Mouse (Mus musculus): ENCODE measurements around the gene Iqca.

The Iqca gene

DNA sequence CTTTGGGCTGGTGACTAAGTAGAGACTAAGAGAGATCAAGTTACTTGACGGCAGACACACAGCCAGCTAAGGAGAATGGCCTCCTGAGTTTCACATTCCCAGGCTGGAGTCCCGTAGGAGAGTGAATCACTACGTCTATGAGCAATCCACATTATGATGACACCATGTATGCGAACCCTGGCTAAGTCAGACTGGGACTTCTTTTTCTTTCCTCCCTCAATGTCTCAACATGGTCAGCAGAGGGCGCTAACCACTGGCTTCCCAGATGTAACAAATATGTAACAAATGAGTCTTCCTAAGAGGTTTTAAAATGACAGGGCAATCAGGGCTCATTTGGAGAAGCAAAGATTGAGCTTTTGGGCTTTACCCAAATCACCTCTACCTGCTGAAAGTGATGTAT, 101.9 kb downstream of the Iqca start:
- peak; percentile 35 for DNase-seq

DNA sequence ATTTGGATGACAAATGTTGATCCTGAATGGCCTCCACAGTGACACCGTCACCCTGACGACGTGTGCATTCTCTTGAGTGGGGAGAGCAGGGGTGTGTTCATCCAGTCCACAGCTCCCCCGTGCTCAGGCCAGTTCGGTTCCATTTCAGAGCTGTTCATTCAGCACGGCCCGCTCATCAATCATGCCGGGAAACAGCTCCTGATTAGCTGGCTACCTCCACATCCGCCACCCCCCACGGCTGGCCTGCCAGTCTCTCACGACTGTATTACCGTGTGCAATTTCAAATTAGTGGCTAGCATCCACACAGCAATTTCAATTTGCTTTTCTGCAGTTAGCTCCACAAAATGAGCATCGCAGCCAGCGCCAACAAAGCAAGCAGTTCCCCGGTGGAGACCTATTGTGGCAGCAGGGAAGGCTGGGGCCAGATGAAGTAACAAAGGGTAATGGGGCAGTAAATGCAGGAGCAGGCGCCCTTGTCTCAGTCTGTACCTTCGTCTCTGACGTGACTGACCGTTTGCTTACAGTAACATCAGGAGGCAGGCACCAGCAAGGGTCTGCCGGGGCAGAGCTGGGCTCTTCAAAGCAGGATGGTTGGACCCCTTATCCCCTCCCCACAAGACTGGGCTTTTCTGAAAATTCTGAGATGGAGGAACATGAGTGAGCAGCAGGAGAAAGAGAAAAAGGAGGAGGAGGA, 103.0 kb downstream of the Iqca start:
- no peak for DNase-seq

DNA sequence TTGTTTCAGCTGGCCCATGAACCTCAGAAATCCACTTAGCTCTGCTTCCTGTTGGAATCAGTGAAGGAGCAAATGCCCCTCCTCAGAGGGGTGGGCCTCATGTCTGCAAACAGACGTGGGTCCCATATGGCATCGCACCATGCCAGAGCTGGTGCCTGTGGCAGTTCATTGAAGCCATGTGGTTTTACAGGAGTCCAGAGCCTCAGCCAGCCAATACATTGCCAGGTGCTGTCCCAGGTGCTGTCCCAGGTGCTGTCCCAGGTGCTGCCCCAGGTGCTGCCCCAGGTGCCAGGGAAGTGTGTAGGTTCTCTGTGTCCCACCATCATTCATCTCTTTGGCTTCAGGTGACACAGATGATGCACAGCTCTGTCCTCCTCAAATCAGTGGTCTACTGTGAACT, 124.9 kb downstream of the Iqca start:
- DNase-seq: no peak

DNA sequence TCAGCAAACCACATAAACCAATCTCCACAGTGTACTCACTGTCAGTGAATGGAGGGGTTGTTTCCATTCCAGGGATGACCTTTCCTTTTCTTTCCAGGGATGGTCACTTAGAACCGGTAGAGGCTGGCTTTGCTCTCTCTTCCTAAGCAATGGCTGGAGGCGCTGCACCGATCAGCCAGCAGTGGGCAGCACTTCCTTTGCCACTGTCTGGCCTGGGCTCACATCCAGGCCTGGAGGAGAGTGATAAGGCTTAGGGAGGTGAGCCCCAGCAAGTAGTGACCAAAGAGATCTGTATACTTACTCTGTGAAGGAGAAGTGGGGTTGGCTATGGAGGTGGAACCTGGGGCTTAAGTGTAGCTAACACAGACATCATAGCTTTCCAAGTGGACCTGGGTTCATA, 126.3 kb downstream of the Iqca start:
- DNase-seq: no peak

DNA sequence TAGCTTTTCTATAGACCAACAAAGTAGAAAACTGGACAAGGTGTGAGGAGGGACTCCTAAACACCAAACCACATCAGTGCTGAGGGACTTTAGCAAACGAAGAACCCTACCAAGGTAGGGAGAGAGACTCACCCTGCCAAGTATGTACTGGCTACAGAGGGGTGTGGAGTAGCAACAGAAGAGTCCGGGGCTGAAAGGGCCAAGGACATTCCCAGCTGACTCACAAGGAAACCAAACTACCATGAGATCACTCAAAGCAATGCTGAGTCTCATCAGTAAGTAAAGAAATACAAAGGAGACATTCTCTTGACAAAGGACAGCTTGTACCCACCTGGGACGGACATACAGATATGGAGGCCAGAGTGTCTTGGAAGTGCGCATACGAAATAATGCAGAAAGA, 132.9 kb downstream of the Iqca start:
- DNase-seq: no peak

DNA sequence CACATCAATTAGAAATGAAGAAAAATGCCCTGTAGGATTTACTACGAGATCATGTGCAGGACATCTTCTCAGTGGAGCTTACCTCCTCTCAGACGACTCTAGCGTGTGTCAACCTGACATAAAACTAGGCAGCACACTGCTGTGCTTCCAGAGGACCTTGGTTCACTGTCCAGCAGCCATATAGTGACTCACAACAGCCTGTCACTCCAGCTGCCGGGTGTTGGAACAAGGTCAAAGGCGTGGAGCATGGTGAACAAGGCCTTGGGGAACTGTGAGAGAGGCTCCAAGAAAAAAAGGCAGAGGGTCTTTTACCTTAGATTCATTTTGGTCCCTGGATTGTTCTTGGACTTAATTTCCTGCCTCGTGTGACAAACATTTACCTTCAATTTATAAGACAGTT, 135.1 kb downstream of the Iqca start:
- no peak for DNase-seq

DNA sequence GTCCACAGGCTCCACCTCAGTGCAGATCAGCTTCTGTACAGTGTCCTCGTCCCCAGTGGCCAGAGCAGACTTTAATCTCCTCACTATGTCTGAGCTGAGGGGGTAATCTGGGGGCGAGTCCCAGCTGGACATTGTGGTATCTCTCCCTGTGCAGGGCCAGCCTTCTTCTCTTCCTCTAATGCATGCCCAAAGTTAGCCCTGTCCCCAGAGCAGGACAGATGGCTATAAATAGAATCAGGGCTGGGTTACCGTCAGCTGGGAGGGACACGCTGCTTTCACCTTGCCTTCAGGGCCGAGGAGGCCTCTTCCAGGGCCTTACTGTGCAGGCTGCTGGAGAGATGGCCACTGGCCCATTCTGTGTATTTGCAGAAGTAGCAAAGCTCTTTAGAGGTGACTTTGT, 138.8 kb downstream of the Iqca start, which contains the start of gene Asb18:
TSS of gene Asb18 (minus strand) at position 221 of the 400 bp plus-strand sequence.
- DNase-seq: no peak

DNA sequence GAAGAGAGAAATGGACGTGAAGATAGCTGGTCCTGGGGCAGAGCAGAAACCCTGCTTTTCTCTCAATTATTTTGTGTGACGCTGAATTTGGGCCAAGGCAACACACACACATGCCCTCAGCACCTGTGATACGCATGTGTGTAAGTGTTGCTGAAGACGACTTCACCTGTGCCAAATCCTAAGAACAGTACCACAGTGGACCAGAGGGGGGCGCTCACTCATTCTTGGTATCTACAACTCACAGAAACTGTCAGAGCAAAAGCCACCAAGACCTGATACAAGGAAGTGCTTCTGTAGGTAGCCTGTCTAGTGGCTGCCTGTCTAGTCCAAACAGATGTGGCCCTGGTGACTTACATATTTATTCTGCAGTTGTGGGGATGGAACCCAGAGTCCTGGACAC, 139.9 kb downstream of the Iqca start:
- no peak for DNase-seq

DNA sequence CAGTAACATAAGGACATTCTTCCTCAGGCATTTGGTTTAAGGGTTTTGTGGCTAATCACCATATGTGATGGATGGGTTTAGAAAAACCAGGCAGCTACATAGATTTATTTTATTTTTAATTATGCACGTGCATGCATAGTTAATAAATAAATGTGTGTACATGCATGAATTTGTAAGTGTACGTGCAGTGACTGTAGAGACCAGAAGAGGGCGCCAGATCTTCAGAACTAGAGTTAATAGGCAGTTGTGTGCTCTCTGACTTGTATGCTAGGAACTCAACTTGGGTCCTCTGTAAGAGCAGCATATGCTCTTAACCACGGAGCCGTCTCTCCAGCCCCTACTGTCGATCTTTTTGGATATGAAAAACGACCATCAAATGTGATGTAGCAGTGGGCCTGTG, 140.4 kb downstream of the Iqca start:
- no peak for DNase-seq

DNA sequence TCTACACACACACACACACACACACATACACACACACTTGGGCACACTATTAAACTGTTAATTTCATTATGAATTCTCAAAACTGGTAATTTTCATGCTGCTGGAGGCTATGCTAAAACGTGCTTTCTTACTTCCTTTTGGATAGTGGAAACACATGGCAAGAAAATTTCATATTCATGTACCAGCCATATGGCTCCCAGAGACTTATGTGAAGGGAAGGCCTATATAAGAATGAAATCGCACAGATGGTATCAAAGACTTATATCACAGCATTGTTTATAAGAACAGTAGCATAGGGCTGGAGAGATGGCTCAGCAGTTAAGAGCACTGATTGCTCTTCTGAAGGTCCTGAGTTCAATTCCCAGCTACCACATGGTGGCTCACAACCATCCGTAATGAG, 141.0 kb downstream of the Iqca start:
- DNase-seq: no peak

DNA sequence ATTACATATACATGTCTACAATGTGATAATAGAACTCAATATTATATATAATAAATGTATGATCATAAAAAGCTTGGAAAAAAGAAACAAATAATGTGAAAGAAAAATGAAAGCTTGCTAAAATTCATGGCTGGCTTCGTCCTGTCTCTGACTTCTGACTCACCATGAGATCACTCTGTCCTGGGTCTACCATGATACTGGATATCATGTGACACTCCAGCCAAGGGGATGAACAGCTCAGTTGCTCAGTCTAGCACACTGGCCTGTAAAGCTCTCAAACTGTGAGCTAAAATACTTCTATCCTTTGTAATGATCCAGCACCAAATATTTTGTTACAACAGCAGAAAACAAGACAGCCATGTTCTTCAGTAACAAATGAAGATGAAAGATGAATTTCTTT, 143.1 kb downstream of the Iqca start:
- no peak for DNase-seq

DNA sequence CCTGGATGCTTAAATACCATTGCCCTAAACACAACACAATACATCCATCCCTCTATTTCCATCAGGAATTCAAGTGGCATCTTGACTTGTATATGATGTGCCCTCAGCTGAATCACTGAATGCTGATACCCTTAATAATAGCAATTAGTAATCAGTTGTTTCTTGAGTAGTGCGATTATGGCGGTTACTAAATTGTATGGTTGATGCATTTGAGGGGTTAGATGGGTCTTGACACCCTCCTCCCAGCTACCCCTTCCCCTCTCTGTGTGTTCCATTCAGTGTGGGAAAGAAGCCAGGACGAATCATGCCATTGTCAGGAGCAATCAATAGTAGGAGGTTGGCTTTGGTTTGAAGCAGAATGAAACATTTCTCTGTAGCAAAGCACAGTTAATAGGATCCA, 144.0 kb downstream of the Iqca start:
- no peak for DNase-seq

DNA sequence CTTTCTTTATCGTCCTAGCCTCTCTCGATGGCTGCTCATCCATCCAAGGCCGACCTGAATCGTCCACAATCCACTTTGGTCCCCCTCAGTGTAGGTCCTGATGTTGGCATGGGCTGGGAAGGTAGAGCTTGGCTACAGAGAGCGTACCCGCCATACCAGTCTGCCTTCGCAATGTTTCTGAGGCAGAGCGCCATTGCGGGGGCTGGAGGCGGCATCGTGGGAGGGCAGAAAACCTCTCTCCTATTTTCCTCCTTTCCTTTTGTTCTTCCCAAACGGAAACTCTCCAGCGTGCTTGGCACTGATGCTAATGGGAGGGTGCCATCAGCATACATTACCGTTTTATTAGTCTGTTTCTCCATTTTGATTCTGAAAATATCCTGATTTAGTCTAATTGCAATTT, 146.5 kb downstream of the Iqca start:
- DNase-seq: peak; percentile 28

DNA sequence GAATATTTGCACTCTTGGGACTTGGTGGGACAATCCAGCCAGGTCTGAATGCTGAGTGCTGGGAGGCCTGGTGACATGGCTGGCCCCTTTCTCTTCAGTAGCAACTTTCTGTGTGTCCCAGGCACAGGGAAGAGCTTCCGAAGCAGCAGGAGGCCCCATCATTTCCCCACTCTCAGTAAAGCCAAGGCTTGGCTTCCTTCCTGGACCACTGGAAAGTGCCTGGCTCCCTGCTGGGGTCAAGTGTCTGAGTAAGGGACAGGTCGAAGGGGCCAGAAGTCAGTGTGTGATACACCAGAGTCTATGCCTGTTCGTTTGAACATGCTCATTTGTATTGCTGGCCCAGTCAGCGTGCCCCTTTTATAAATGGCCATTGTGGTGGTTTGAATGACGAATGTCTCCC, 152.2 kb downstream of the Iqca start:
- peak; percentile 0 for DNase-seq

DNA sequence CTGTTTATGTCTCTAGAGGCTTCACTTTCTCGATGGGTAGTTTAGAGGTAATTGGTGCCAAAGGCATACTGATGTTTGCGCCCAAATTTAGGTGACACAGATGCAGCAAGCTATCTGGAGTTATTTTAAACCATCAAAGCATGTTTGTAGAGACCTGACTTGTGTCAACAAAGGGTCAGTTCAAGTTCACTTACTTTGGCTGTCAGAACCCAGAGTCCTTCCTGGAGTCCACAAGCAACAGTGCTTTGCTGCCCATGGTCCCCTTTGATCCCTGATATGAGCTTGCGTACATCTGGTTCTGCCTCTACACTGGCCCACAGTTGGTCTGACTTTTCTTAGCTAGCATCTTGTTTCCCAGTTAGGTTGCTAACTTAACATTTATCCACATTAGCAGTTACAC, 153.3 kb downstream of the Iqca start:
- peak; percentile 1 for DNase-seq

DNA sequence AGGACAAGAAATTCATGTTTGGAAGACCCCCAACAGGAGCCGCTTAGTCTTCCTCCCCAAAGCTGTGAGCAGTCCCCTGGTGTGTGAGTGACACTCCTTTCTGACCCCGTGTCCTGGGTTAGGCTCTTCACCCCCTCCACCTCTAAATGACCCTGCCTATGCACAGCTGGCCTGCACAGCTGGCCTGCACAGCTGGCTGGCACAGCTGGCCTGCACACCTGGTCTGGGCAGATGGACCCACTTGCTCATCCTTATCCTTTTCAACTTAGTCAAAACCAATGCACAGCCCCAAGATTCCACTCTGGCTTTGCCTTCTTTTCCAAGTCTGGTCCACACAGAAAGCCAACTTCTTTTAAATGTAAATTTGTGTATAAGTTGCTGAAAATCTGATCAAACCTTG, 154.5 kb downstream of the Iqca start:
- peak; percentile 1 for DNase-seq

DNA sequence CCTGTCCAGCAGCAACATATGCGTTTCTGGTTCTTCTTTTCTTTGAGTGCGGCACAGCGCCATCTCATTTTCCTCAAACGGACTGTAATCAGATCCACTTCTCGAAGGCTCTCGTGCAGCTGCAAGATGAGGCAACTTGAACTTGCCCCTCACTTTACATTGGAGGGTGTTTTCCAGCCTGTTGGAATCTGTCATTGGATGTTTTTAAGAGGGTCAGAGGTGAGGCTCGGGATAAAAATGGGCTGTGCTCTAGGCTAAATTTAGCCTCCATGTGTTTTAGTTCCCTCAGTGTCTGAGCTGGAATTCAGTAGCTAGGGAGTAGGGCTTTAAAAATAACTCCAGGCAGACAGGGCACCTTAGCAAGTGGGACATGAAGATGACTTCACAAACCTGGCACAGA, 155.1 kb downstream of the Iqca start:
- DNase-seq: peak; percentile 1

DNA sequence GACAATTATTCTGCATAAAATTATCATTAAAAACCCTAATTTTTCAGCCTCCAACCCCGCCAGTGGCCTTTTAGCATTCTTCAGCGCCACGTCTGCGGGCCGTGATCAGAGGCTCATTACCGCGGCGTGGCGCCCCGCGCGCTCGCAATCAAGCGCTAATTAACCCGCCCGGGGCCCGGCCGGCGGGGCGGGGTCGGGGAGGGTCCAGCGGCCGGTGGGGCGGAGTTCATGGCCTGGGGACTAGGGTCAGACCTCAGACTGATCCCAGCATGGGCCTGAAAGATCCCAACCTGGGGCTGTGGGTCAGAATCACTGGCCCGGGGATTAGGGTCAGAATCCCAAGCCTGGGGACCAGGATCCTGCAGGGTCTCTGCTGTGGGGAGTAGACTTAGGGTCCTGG, 160.9 kb downstream of the Iqca start:
- DNase-seq: peak; percentile 0

Measured in layer of hippocampus, adult 9-11 months (tissue).